Mouse (Mus musculus) lung, adult 2 months (tissue): Measurements from ENCODE around the gene Npff.

ENCODE experiments used
- CTCF ChIP-seq: fragments of 200-500 bp; IDR thresholded peaks from 2 replicates; pipeline ENCODE4 v1.5.1; 2011; ENCODE audit warnings: mild to moderate bottlenecking, low read length, control low read depth; ENCODE audit not compliant: insufficient read depth
- POLR2A ChIP-seq: fragments of 200-500 bp; IDR thresholded peaks from 2 replicates; pipeline ENCODE4 v1.6.1; 2011; ENCODE audit warnings: low read depth, mild to moderate bottlenecking, control low read depth, low read length, borderline replicate concordance; ENCODE audit errors: extremely low read depth

DNA sequence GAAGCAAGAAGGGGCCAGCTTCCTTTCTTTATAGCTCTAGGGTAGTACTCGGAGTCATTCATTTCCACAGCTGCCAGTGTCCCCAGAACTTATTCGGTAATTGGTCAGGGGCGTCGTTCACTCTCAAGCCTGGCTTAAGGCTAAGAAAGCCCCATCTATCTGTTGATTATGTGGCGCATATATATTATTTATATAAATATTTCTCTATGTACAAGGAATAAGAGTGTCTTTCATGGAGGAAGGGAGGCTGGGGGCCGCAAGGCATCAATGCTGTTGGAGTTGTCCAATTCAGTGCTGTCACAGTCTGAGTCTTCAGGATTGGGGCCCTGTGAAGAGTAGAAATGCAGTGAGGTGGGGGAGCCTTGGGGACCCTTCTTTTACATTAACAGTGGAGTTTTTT lies 24.9 kb downstream of the Npff start:
- no peak for TF ChIP-seq CTCF
- TF ChIP-seq POLR2A, result no peak
